Mouse (Mus musculus): Measurements from ENCODE around the gene H2-D1. TPM values are rescaled to one million over a fixed set of nuclear protein-coding genes. Genes with fewer than 3 reads are reported as not detected.
A peak's percentile ranks its signal among the peaks of the same experiment; 100 is the strongest.

Gene H2-D1
- polyA plus RNA-seq (2012; rRNA removed) (26.0 and 27.2 TPM in 2 replicates), polyA plus RNA-seq (2014; fragmentation: Nextera tagmentation; extraction: Ambion mirVana) (49.3 and 53.9 TPM in 2 replicates)

GRCm38 (mm10) chr17:35262664-35263522 is at the start of gene H2-D1:
Gene H2-D1, plus strand, starts transcription at chr17:35262730.
- H3K27ac ChIP-seq (replicated peaks; ENCODE audit: low read depth, low read length), result no peak within 1 kb of the TSS
- no peaks in the 10 kb centered on the region for H3K9me3 ChIP-seq (ENCODE audit: control insufficient read depth, low read length)
- peak within 1 kb of the TSS; percentile 99 for H3K4me2 ChIP-seq (replicated peaks; ENCODE audit: low read depth, low read length, severe bottlenecking)
- ATAC-seq (ENCODE audit: low FRiP score, low read depth), result peak; percentile 87
- H3K36me3 ChIP-seq (ENCODE audit: control insufficient read depth, insufficient read depth, low read length), result no peaks in the 10 kb centered on the region
- DNase-seq (ENCODE audit: low spot score), result peak; percentile 83
- peak within 1 kb of the TSS; percentile 55 for H3K9ac ChIP-seq (ENCODE audit: low read depth, low read length, severe bottlenecking)
- peak within 1 kb of the TSS; percentile 62 for H3K4me3 ChIP-seq (replicated peaks; ENCODE audit: low read length)
- WGBS, result 2% methylated on average over 44 of the region's 73 CpGs
- H3K4me1 ChIP-seq (ENCODE audit: control insufficient read depth, insufficient read depth, low read length), result 0 out of 2 replicates have a peak, but pooled peaks cover 2% of the 10 kb centered on the region
- TF ChIP-seq POLR2A (IDR thresholded peaks at IDR 0.05; ENCODE audit: borderline replicate concordance, extremely low read depth, insufficient read depth, insufficient read length), result no peak
- peaks cover 26% of the 10 kb centered on the region for H3K27me3 ChIP-seq (ENCODE audit: control insufficient read depth, insufficient read depth, low read length)

GRCm38 (mm10) chr17:35213071-35213470 is 49.5 kb upstream of the H2-D1 start:
- Histone ChIP-seq H3K4me1 (ENCODE audit: control insufficient read depth, insufficient read depth, low read length) (no peaks in the 10 kb centered on the region), H3K36me3 (ENCODE audit: control insufficient read depth, insufficient read depth, low read length) (no peaks in the 10 kb centered on the region), H3K27me3 (ENCODE audit: control insufficient read depth, insufficient read depth, low read length) (no peaks in the 10 kb centered on the region), H3K9ac (ENCODE audit: low read depth, low read length, severe bottlenecking) (no peak overlapping the region), H3K4me3 (replicated peaks; ENCODE audit: low read length) (no peak overlapping the region), H3K27ac (replicated peaks; ENCODE audit: low read depth, low read length) (no peak overlapping the region), H3K9me3 (ENCODE audit: control insufficient read depth, low read length) (no peaks in the 10 kb centered on the region), H3K4me2 (replicated peaks; ENCODE audit: low read depth, low read length, severe bottlenecking) (no peak overlapping the region)
- 87% methylated on average over 5 of the region's 5 CpGs for WGBS
- DNase-seq (ENCODE audit: low spot score), result no peak
- TF ChIP-seq POLR2A (IDR thresholded peaks at IDR 0.05; ENCODE audit: borderline replicate concordance, extremely low read depth, insufficient read depth, insufficient read length), result no peak
- ATAC-seq (ENCODE audit: low FRiP score, low read depth), result no peak

GRCm38 (mm10) chr17:35218516-35219193 is 43.9 kb upstream of the H2-D1 start:
- Histone ChIP-seq H3K36me3 (ENCODE audit: control insufficient read depth, insufficient read depth, low read length) (peaks cover 28% of the 10 kb centered on the region), H3K27me3 (ENCODE audit: control insufficient read depth, insufficient read depth, low read length) (no peaks in the 10 kb centered on the region), H3K4me3 (replicated peaks; ENCODE audit: low read length) (no peak overlapping the region), H3K4me1 (ENCODE audit: control insufficient read depth, insufficient read depth, low read length) (no peaks in the 10 kb centered on the region), H3K9me3 (ENCODE audit: control insufficient read depth, low read length) (no peaks in the 10 kb centered on the region), H3K27ac (replicated peaks; ENCODE audit: low read depth, low read length) (no peak overlapping the region), H3K4me2 (replicated peaks; ENCODE audit: low read depth, low read length, severe bottlenecking) (no peak overlapping the region), H3K9ac (ENCODE audit: low read depth, low read length, severe bottlenecking) (no peak overlapping the region)
- ATAC-seq (ENCODE audit: low FRiP score, low read depth), result no peak
- no peak for DNase-seq (ENCODE audit: low spot score)
- no peak for TF ChIP-seq POLR2A (IDR thresholded peaks at IDR 0.05; ENCODE audit: borderline replicate concordance, extremely low read depth, insufficient read depth, insufficient read length)
- WGBS, result 86% methylated on average over 18 of the region's 18 CpGs

- Histone ChIP-seq H3K9me3 (ENCODE audit: control insufficient read depth, low read length) (no peaks in the 10 kb centered on the region), H3K9ac (ENCODE audit: low read depth, low read length, severe bottlenecking) (no peak overlapping the region), H3K4me3 (replicated peaks; ENCODE audit: low read length) (no peak overlapping the region), H3K4me2 (replicated peaks; ENCODE audit: low read depth, low read length, severe bottlenecking) (no peak overlapping the region), H3K27me3 (ENCODE audit: control insufficient read depth, insufficient read depth, low read length) (no peaks in the 10 kb centered on the region), H3K27ac (replicated peaks; ENCODE audit: low read depth, low read length) (no peak overlapping the region), H3K4me1 (ENCODE audit: control insufficient read depth, insufficient read depth, low read length) (no peaks in the 10 kb centered on the region), H3K36me3 (ENCODE audit: control insufficient read depth, insufficient read depth, low read length) (peaks cover 28% of the 10 kb centered on the region)
- WGBS, result 87% methylated on average over 6 of the region's 6 CpGs
- no peak for TF ChIP-seq POLR2A (IDR thresholded peaks at IDR 0.05; ENCODE audit: borderline replicate concordance, extremely low read depth, insufficient read depth, insufficient read length)
- DNase-seq (ENCODE audit: low spot score), result no peak
- no peak for ATAC-seq (ENCODE audit: low FRiP score, low read depth)
Measured at GRCm38 (mm10) chr17:35219601-35220041, 42.9 kb upstream of the H2-D1 start.

- Histone ChIP-seq H3K27me3 (ENCODE audit: control insufficient read depth, insufficient read depth, low read length) (no peaks in the 10 kb centered on the region), H3K4me2 (replicated peaks; ENCODE audit: low read depth, low read length, severe bottlenecking) (no peak within 1 kb of the TSS), H3K27ac (replicated peaks; ENCODE audit: low read depth, low read length) (no peak within 1 kb of the TSS), H3K9me3 (ENCODE audit: control insufficient read depth, low read length) (no peaks in the 10 kb centered on the region), H3K36me3 (ENCODE audit: control insufficient read depth, insufficient read depth, low read length) (peaks cover 31% of the 10 kb centered on the region), H3K9ac (ENCODE audit: low read depth, low read length, severe bottlenecking) (no peak within 1 kb of the TSS), H3K4me3 (replicated peaks; ENCODE audit: low read length) (no peak within 1 kb of the TSS), H3K4me1 (ENCODE audit: control insufficient read depth, insufficient read depth, low read length) (no peaks in the 10 kb centered on the region)
- TF ChIP-seq POLR2A (IDR thresholded peaks at IDR 0.05; ENCODE audit: borderline replicate concordance, extremely low read depth, insufficient read depth, insufficient read length), result no peak
- WGBS, result 92% methylated on average over 25 of the region's 28 CpGs
- 0 out of 2 replicates have a peak, but pooled peaks have one; percentile 27 for ATAC-seq (ENCODE audit: low FRiP score, low read depth)
- DNase-seq (ENCODE audit: low spot score), result no peak
Measured at GRCm38 (mm10) chr17:35220156-35220952, 42.2 kb upstream of the H2-D1 start, which contains the start of gene Gm16181. Gene Gm16181, plus strand, starts transcription at chr17:35220834.

Data from limb, embryonic 14.5 days (tissue).